Mouse (Mus musculus) adrenal gland, postnatal 4 days (tissue): ENCODE data around the gene Chst5. TPM values are rescaled to one million over a fixed set of nuclear protein-coding genes. Genes with fewer than 3 reads are reported as not detected.
"Not testable (repeated sequence)": the region's sequence is repeated elsewhere in the genome, so short reads cannot be mapped to it uniquely, and the experiment has no call there.

ENCODE experiments used
- DNase-seq, 2 experiments: peaks; one replicate each; pipeline ENCODE4 v3.0.0; 2021 to 2022; ENCODE audit warnings: low spot score in 2 of 2, mixed read lengths in 2 of 2
- total RNA-seq, 2 experiments: library from RNA; stranded (reverse); gene quantifications; 2 replicates each; pipeline ENCODE4 v1.2.3; 2021

Chst5 gene
- total RNA-seq, 2 experiments from 2014 or later: 0.34 to 0.59 TPM

DNA sequence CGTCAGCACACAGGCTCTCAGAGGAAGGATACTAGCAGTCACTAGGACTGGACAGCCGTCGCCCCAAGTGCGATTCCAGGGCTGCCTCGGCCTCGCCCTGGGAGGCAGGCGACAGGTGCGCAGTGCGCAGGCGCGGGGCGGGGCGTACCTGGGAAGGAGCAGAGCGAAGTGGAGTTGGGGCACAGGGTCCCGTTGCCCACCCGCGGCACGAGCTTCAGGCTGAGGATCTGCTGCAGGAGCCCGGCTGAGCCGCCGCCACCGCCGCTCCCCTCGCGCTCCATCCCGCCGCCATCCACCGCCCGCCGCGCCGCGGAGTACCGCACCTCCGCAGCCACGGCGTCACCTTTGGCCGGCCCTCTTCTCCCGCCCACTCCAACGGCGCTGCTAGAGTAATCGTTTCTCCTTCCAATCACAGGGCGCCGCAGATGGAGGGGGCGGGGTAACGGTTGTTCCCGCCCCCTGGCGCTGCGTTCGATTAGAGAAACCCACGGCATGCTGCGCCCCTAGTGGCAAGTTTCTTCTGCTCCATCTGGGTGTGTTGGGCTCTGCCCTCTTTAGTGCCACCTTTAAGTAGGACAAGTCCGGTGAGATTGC is 33.8 kb downstream of the Chst5 start, which contains the start of gene Tmem170:
Tmem170 (minus strand) TSS at position 396 of the 594 bp plus-strand sequence.
- DNase-seq: peak; percentile 85 to 95

DNA sequence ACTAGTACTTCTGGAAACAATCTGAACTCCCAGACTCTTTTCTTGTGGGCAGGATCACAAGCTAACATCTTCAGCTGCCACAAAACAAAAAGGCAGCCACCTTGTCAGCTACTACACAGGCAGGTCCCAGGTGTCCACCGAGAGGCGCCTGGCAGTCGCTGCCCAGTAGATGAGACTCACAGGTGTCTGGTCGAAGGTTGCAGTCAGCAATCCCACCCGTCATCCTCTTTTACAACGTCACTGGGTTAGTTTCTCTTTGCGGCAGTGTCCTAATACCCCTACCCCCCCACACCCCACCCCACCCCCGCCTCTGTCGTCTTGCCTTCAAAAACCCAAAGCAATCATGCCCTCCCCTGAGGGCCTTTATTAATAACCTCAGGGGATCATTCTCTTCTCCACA is 34.5 kb downstream of the Chst5 start:
- DNase-seq: no peak

- no peak for DNase-seq
Measured at GRCm38 (mm10) chr8:111871278-111871677, 39.0 kb downstream of the Chst5 start.

DNA sequence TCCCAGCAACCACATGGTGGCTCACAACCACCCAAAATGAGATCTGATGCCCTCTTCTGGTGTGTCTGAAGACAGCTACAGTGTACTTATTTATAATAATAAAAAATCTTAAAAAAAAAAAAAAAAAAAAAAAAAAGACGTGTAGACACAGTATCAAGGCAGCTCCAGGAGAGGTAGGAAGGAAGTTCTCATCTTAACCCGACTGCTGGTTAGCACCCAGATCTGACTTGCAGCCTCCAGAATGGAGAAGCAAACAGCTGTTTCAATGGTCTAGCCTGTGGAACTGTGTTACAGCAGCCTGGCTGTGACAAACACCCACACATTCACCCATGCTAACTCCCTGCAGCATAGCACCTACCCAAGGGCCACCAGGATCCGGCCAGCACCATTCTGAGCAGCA is 39.9 kb downstream of the Chst5 start:
- DNase-seq: no peak

- DNase-seq: no peak
Measured at GRCm38 (mm10) chr8:111868664-111869063, 41.6 kb downstream of the Chst5 start.

DNA sequence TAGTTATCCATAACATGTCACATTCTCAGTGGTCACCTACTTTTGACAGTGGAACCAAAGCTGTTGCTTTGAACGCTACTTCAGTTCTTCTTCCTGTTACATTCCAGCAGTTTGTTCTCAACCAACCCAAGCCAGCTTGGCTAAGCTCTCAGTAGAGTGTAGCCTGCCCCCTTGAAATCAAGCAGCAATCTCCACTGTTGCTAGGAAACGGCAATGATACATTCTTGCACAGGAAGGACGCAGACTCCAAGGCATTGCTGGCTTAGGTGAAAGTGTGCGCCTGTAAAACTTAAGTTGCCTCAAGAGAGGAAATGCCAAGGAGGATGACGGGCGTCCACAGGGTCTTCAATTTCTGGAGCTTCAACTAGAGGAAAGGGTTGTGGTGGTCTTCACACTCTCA is 44.4 kb downstream of the Chst5 start:
- DNase-seq: no peak

DNA sequence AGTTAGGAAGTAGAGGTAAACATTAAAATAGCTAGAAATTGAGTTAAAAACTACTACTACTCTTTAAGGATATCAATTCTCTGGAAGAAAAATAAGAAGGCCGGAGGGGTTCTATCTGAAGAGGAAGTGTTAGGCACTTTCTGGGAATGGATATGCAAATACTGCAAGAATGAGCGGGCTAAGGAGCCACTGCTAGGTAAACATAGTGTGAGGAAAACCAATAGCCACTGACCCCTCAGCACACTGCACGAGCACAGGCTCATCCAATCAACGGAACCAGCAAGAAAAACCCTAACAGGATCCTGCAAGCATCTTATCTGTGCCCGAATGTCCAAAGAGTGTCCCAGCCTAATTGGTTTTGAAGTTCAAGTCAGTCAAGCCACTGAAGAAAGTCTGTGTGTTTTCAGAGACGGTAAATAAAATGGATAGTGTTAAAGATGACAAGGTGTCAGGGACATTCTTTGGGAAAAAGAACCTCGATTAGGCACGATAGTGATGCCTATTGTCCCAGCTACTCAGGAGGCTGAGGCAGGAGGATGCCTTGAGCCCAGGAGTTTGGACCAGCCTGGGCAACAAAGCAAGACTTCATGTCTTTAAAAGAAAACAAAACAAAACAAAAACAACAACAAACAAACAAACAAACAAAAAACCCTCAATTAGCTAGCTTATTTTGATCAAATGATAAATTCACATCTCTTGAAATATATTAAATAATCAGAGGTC is 45.0 kb downstream of the Chst5 start:
- no peak for DNase-seq

- DNase-seq: no peak
Measured at GRCm38 (mm10) chr8:111864648-111865047, 45.6 kb downstream of the Chst5 start.

- no peak for DNase-seq
Measured at GRCm38 (mm10) chr8:111863280-111863679, 47.0 kb downstream of the Chst5 start.

- no peak for DNase-seq
Measured at GRCm38 (mm10) chr8:111855977-111856376, 54.3 kb downstream of the Chst5 start.

- DNase-seq: peak; percentile 88 to 90
Measured at GRCm38 (mm10) chr8:111853861-111854501, 56.3 kb downstream of the Chst5 start, which contains the start of gene Cfdp1. TSS of gene Cfdp1 (minus strand) at chr8:111854291.

GRCm38 (mm10) chr8:111853219-111853618 is 57.0 kb downstream of the Chst5 start:
- not testable (repeated sequence) for DNase-seq

- DNase-seq: no peak
Measured at GRCm38 (mm10) chr8:111846746-111847145, 63.5 kb downstream of the Chst5 start.

Other genes starting within 250 kb of the Chst5 start
- gene Ctrb1, start 219.4 kb downstream of the Chst5 start, total RNA-seq: 1,000 to 10,000 TPM in 1 of 2 experiments, 1 to 10 TPM in 1; 1.1 to 5,957 TPM
- gene Bcar1, start 166.6 kb downstream of the Chst5 start, total RNA-seq: 10 to 100 TPM; 94.4 to 94.5 TPM
- gene Cfdp1, start 56.2 kb downstream of the Chst5 start, total RNA-seq: 10 to 100 TPM; 84.4 to 100.0 TPM
- 1 to 10 TPM; 5.9 to 6.1 TPM for gene Tmem170, start 33.7 kb downstream of the Chst5 start, total RNA-seq
- 10 to 100 TPM in 1 of 2 experiments, 1 to 10 TPM in 1; 7.1 to 10.3 TPM for gene Tmem231, start 23.4 kb upstream of the Chst5 start, total RNA-seq
- gene Gabarapl2, start 30.3 kb upstream of the Chst5 start, total RNA-seq: 100 to 1,000 TPM; 115 to 125 TPM
- gene Adat1, start 81.9 kb upstream of the Chst5 start, total RNA-seq: 1 to 10 TPM; 3.6 TPM
- gene Kars, start 100.9 kb upstream of the Chst5 start, total RNA-seq: 100 to 1,000 TPM; 131 to 133 TPM
- gene Terf2ip, start 101.0 kb upstream of the Chst5 start, total RNA-seq: 10 to 100 TPM; 23.2 to 24.2 TPM
- not detected for gene Gm6793, start 104.6 kb upstream of the Chst5 start, total RNA-seq